Mouse (Mus musculus): ENCODE measurements around the gene Nudt13. TPM values are rescaled to one million over a fixed set of nuclear protein-coding genes. Genes with fewer than 3 reads are reported as not detected.

Nudt13 gene
- total RNA-seq, 2 experiments from 2014 or later, result 15.7 to 17.5 TPM

GRCm38 (mm10) chr14:20331316-20331715, 36.8 kb downstream of the Nudt13 start:
- no peak for ATAC-seq (replicated peaks; ENCODE audit: poor library complexity, severe bottlenecking)

GRCm38 (mm10) chr14:20339415-20339814, 44.9 kb downstream of the Nudt13 start:
- no peak for ATAC-seq (replicated peaks; ENCODE audit: poor library complexity, severe bottlenecking)

GRCm38 (mm10) chr14:20340149-20340548, 45.7 kb downstream of the Nudt13 start:
- ATAC-seq (replicated peaks; ENCODE audit: poor library complexity, severe bottlenecking), result peak; percentile 56

- ATAC-seq (replicated peaks; ENCODE audit: poor library complexity, severe bottlenecking), result peak; percentile 52; the same call in 1 of the 2 replicates
Measured at GRCm38 (mm10) chr14:20340866-20341265, 46.4 kb downstream of the Nudt13 start.

GRCm38 (mm10) chr14:20345885-20346284, 51.4 kb downstream of the Nudt13 start:
- no peak for ATAC-seq (replicated peaks; ENCODE audit: poor library complexity, severe bottlenecking)

GRCm38 (mm10) chr14:20347441-20347990, 53.0 kb downstream of the Nudt13 start:
- ATAC-seq (replicated peaks; ENCODE audit: poor library complexity, severe bottlenecking), result peak; percentile 42

- ATAC-seq (replicated peaks; ENCODE audit: poor library complexity, severe bottlenecking), result peak; percentile 97
Measured at GRCm38 (mm10) chr14:20347991-20348541, 53.6 kb downstream of the Nudt13 start, which contains the start of the genes Ecd and Fam149b. Ecd (minus strand) TSS chr14:20348121. Fam149b (plus strand) TSS chr14:20348162.

- peak; percentile 91 for ATAC-seq (replicated peaks; ENCODE audit: poor library complexity, severe bottlenecking)
Measured at GRCm38 (mm10) chr14:20363230-20363629, 68.7 kb downstream of the Nudt13 start.

Other genes starting within 250 kb of the Nudt13 start
- 2.9 and 4.0 TPM in 2 replicates for gene Saysd1, start 156.2 kb upstream of the Nudt13 start, total RNA-seq (2014; fragmentation: Nextera tagmentation)
- gene Saysd1, start 156.2 kb upstream of the Nudt13 start, total RNA-seq (2017), result 1.2 and 1.9 TPM in 2 replicates
- 2.0 TPM in 1 of 2 replicates, not detected in the other for gene Kcnk5, start 112.9 kb upstream of the Nudt13 start, total RNA-seq (2014; fragmentation: Nextera tagmentation)
- 3.1 and 4.2 TPM in 2 replicates for gene Kcnk5, start 112.9 kb upstream of the Nudt13 start, total RNA-seq (2017)
- gene Kcnk16, start 25.5 kb upstream of the Nudt13 start, total RNA-seq (2014; fragmentation: Nextera tagmentation), result not detected in 2 replicates
- not detected in 2 replicates for gene Kcnk16, start 25.5 kb upstream of the Nudt13 start, total RNA-seq (2017)
- 52.6 and 57.0 TPM in 2 replicates for gene Ecd, start 53.4 kb downstream of the Nudt13 start, total RNA-seq (2014; fragmentation: Nextera tagmentation)
- 52.2 and 70.0 TPM in 2 replicates for gene Ecd, start 53.4 kb downstream of the Nudt13 start, total RNA-seq (2017)
- 20.6 and 28.2 TPM in 2 replicates for gene Fam149b, start 53.5 kb downstream of the Nudt13 start, total RNA-seq (2014; fragmentation: Nextera tagmentation)
- gene Fam149b, start 53.5 kb downstream of the Nudt13 start, total RNA-seq (2017), result 27.9 and 28.1 TPM in 2 replicates
- 64.5 and 70.8 TPM in 2 replicates for gene Dnajc9, start 94.2 kb downstream of the Nudt13 start, total RNA-seq (2014; fragmentation: Nextera tagmentation)
- gene Dnajc9, start 94.2 kb downstream of the Nudt13 start, total RNA-seq (2017), result 229 and 234 TPM in 2 replicates
- 81.8 and 96.0 TPM in 2 replicates for gene Mrps16, start 98.9 kb downstream of the Nudt13 start, total RNA-seq (2014; fragmentation: Nextera tagmentation)
- gene Mrps16, start 98.9 kb downstream of the Nudt13 start, total RNA-seq (2017), result 44.8 and 46.8 TPM in 2 replicates
- gene Cfap70, start 157.5 kb downstream of the Nudt13 start, total RNA-seq (2014; fragmentation: Nextera tagmentation), result not detected in 2 replicates
- not detected in 2 replicates for gene Cfap70, start 157.5 kb downstream of the Nudt13 start, total RNA-seq (2017)
- gene Anxa7, start 185.4 kb downstream of the Nudt13 start, total RNA-seq (2014; fragmentation: Nextera tagmentation), result 56.9 and 70.7 TPM in 2 replicates
- gene Anxa7, start 185.4 kb downstream of the Nudt13 start, total RNA-seq (2017), result 59.0 and 59.1 TPM in 2 replicates
- gene Mss51, start 202.2 kb downstream of the Nudt13 start, total RNA-seq (2014; fragmentation: Nextera tagmentation), result 3.2 and 4.4 TPM in 2 replicates
- 0.72 and 1.3 TPM in 2 replicates for gene Mss51, start 202.2 kb downstream of the Nudt13 start, total RNA-seq (2017)